Mouse (Mus musculus) CH12.LX (cell line): ENCODE results near the gene Cnr2. TPM values are rescaled to one million over a fixed set of nuclear protein-coding genes. Genes with fewer than 3 reads are reported as not detected.
A peak's percentile ranks its signal among the peaks of the same experiment; 100 is the strongest.

Experiments used
- DNase-seq: peaks from one replicate; pipeline ENCODE4 v3.0.0-alpha.2; 2013; ENCODE audit errors: extremely low read depth
- H3K27ac ChIP-seq: 2 replicates; pipeline ENCODE4 v1.5.1; 2012; ENCODE audit warnings: low read depth, mild to moderate bottlenecking, control low read depth, moderate library complexity; ENCODE audit not compliant: insufficient read depth
- H3K27me3 ChIP-seq: replicated peaks from 2 replicates; pipeline ENCODE3; 2012; ENCODE audit warnings: inconsistent platforms
- H3K36me3 ChIP-seq, 2 experiments: replicated peaks in 1 of 2; 2 replicates each; pipeline versions ENCODE3 to v1.6.1; 2012; ENCODE audit warnings: inconsistent platforms in 1 of 2, low read length in 1 of 2, mild to moderate bottlenecking in 1 of 2, mixed read lengths in 1 of 2, moderate library complexity in 1 of 2; ENCODE audit not compliant: control insufficient read depth in 1 of 2, insufficient read depth in 1 of 2
- H3K4me1 ChIP-seq, 2 experiments: 2 replicates each; pipeline ENCODE4 v1.6.1; 2012; ENCODE audit warnings: inconsistent platforms in 1 of 2, moderate library complexity in 1 of 2; ENCODE audit not compliant: insufficient read depth in 2 of 2, control insufficient read depth in 1 of 2
- H3K4me2 ChIP-seq: 2 replicates; pipeline ENCODE4 v1.6.1; 2012; ENCODE audit warnings: low read depth, mild to moderate bottlenecking, control low read depth; ENCODE audit not compliant: poor library complexity, insufficient read depth, severe bottlenecking
- H3K4me3 ChIP-seq, 3 experiments: fragments of 150-350 bp in 1 of 3; sonication (generic) in 1 of 3; replicated peaks in 1 of 3; 2 replicates each; pipeline versions ENCODE3 to v1.5.1; 2011 to 2012; ENCODE audit warnings: low read depth in 2 of 3, low read length in 2 of 3, mild to moderate bottlenecking in 2 of 3, moderate library complexity in 2 of 3, control low read depth in 1 of 3, improper control_type of control experiment in 1 of 3, inconsistent platforms in 1 of 3, mixed read lengths in 1 of 3; ENCODE audit not compliant: poor library complexity in 1 of 3
- H3K79me2 ChIP-seq: replicated peaks from 2 replicates; pipeline ENCODE4 v1.6.1; 2012; ENCODE audit warnings: mild to moderate bottlenecking, moderate library complexity; ENCODE audit not compliant: control insufficient read depth, poor library complexity, insufficient read depth, severe bottlenecking; ENCODE audit errors: extremely low read depth
- H3K9ac ChIP-seq: 2 replicates; pipeline ENCODE4 v1.6.1; 2012; ENCODE audit warnings: low read depth, mild to moderate bottlenecking, control low read depth, moderate library complexity; ENCODE audit not compliant: insufficient read depth
- H3K9me3 ChIP-seq: replicated peaks from 2 replicates; pipeline ENCODE3; 2012; ENCODE audit warnings: low read length, inconsistent platforms, mixed read lengths
- CHD1 ChIP-seq: IDR thresholded peaks from 2 replicates; pipeline ENCODE4 v1.6.1; 2012; ENCODE audit warnings: low read depth, low read length, improper control_type of control experiment, inconsistent platforms
- CHD2 ChIP-seq: IDR thresholded peaks from 2 replicates; pipeline ENCODE4 v1.6.1; 2011; ENCODE audit warnings: low read length, improper control_type of control experiment
- E2F4 ChIP-seq: IDR thresholded peaks from 2 replicates; pipeline ENCODE4 v1.6.1; 2011; ENCODE audit warnings: low read depth, low read length, improper control_type of control experiment; ENCODE audit not compliant: insufficient replicate concordance
- ELF1 ChIP-seq: IDR thresholded peaks from 2 replicates; pipeline ENCODE4 v1.6.1; 2014; ENCODE audit warnings: low read depth, mild to moderate bottlenecking, inconsistent platforms, low read length, improper control_type of control experiment
- IRF4 ChIP-seq: IDR thresholded peaks from 2 replicates; pipeline ENCODE4 v1.6.1; 2014; ENCODE audit warnings: low read depth, mild to moderate bottlenecking, inconsistent platforms, low read length, improper control_type of control experiment
- JUND ChIP-seq: conservative IDR thresholded peaks from 2 replicates; pipeline ENCODE4 v1.6.1; 2011; ENCODE audit warnings: low read depth, low read length, improper control_type of control experiment
- MAX ChIP-seq: IDR thresholded peaks from 2 replicates; pipeline ENCODE4 v1.6.1; 2011; ENCODE audit warnings: low read length, improper control_type of control experiment
- MXI1 ChIP-seq: IDR thresholded peaks from 2 replicates; pipeline ENCODE4 v1.6.1; 2011; ENCODE audit warnings: mild to moderate bottlenecking, low read depth, low read length, improper control_type of control experiment
- MYC ChIP-seq: IDR thresholded peaks from 2 replicates; pipeline ENCODE4 v1.6.1; 2011; ENCODE audit warnings: low read depth, mild to moderate bottlenecking, improper control_type of control experiment, low read length
- PAX5 ChIP-seq: IDR thresholded peaks from 2 replicates; pipeline ENCODE4 v1.6.1; 2012; ENCODE audit warnings: low read length, inconsistent platforms, mixed read lengths
- RAD21 ChIP-seq: IDR thresholded peaks from 2 replicates; pipeline ENCODE4 v1.6.1; 2011; ENCODE audit warnings: low read depth, mild to moderate bottlenecking, low read length, improper control_type of control experiment, moderate library complexity
- SIN3A ChIP-seq: IDR thresholded peaks from 2 replicates; pipeline ENCODE4 v1.6.1; 2012; ENCODE audit warnings: low read length, improper control_type of control experiment, inconsistent platforms
- TBP ChIP-seq: conservative IDR thresholded peaks from 2 replicates; pipeline ENCODE4 v1.6.1; 2011; ENCODE audit warnings: low read depth, low read length, improper control_type of control experiment
- ZMIZ1 ChIP-seq: IDR thresholded peaks from 2 replicates; pipeline ENCODE4 v1.6.1; 2012; ENCODE audit warnings: low read depth, mild to moderate bottlenecking, inconsistent platforms, low read length, improper control_type of control experiment
- ZNF384 ChIP-seq: IDR thresholded peaks from 2 replicates; pipeline ENCODE4 v1.6.1; 2012; ENCODE audit warnings: low read depth, low read length, improper control_type of control experiment, inconsistent platforms
- dilution Hi-C: fragments of 300-500 bp; cut with MboI; formaldehyde crosslinking; loops from 2 replicates; pipeline ENCODE4 v1.14.3; 2020; ENCODE audit warnings: low sequenced_read_pairs; ENCODE audit not compliant: extremely low pct_unique_long_range_greater_than_20kb, extremely low pct_ligation_motif_present
- in situ Hi-C: fragments of 300-500 bp; cut with MboI; formaldehyde crosslinking; loops from 3 replicates; pipeline ENCODE4 v1.14.3; 2019; ENCODE audit warnings: low sequenced_read_pairs, low pct_ligation_motif_present, low pct_unique_long_range_greater_than_20kb, mixed read lengths
- polyA plus RNA-seq: library from polyadenylated mRNA; unstranded; fragments of >175 nt; gene quantifications from 2 replicates; pipeline ENCODE4 v1.2.1, GENCODE M21; 2012; ENCODE audit warnings: low read depth; ENCODE audit not compliant: insufficient read length
- total RNA-seq, 2 experiments: library from RNA; depleted of rRNA; stranded (reverse); fragments of 300-350 nt in 1 of 2; fragments of >200 nt in 1 of 2; gene quantifications; 2 replicates each; pipeline ENCODE4 v1.2.3; 2012 to 2014

Cnr2 gene
- total and polyA plus RNA-seq, 3 experiments = 5.6 to 13.8 (median 10.6) TPM

GRCm38 (mm10) chr4:135856223-135857091 lies 38.7 kb upstream of the Cnr2 start:
- in situ Hi-C loops = no loop called here
- no peaks in the 10 kb centered on the region for H3K9me3 ChIP-seq
- H3K27me3 ChIP-seq = no peaks in the 10 kb centered on the region
- TF ChIP-seq MXI1 (peak; percentile 80), MAX (peak; percentile 67), TBP (no peak), CHD1 (no peak), CHD2 (peak; percentile 8; the same call in 1 of the 2 replicates), SIN3A (peak; percentile 79), PAX5 (no peak), RAD21 (no peak), ELF1 (no peak), MYC (peak; percentile 54)
- TF ChIP-seq, all 38 proteins: peak for 5
- peaks cover 6 to 25% of the 10 kb centered on the region in 2 experiments for H3K36me3 ChIP-seq
- H3K27ac ChIP-seq = peak overlapping the region; percentile 90
- H3K4me2 ChIP-seq = peak overlapping the region; percentile 59
- no peak for DNase-seq
- dilution Hi-C loops = no loop called here
- H3K4me3 ChIP-seq = peak overlapping the region; percentile 75 to 86 (median 78)
- peaks cover 47% of the 10 kb centered on the region for H3K79me2 ChIP-seq
- H3K4me1 ChIP-seq = peaks cover 3 to 39% of the 10 kb centered on the region in 2 experiments; a peak in 3 of 4 replicates
- peak overlapping the region; percentile 98 for H3K9ac ChIP-seq

GRCm38 (mm10) chr4:135857597-135858186 lies 37.5 kb upstream of the Cnr2 start:
- TF ChIP-seq ZNF384 = peak; percentile 31; the same call in 1 of the 2 replicates
- no peak for TF ChIP-seq E2F4
- peak; percentile 57; the same call in 1 of the 2 replicates for TF ChIP-seq MXI1
- Histone ChIP-seq H3K4me2 (peak overlapping the region; percentile 99), H3K27me3 (no peaks in the 10 kb centered on the region), H3K36me3 (peaks cover 13 to 38% of the 10 kb centered on the region in 2 experiments), H3K4me3 (peak overlapping the region; percentile 75 to 86 (median 78)), H3K9me3 (no peaks in the 10 kb centered on the region), H3K79me2 (peaks cover 59% of the 10 kb centered on the region), H3K27ac (no peak overlapping the region), H3K4me1 (peaks cover 3 to 39% of the 10 kb centered on the region in 2 experiments; a peak in 3 of 4 replicates), H3K9ac (peak overlapping the region; percentile 98)
- in situ Hi-C loops = no loop called here
- dilution Hi-C loops = no loop called here
- DNase-seq = no peak

- H3K27ac ChIP-seq = no peak overlapping the region
- no peak overlapping the region for H3K4me3 ChIP-seq
Measured at GRCm38 (mm10) chr4:135868996-135869395, 26.2 kb upstream of the Cnr2 start.

More at GRCm38 (mm10) chr4:135868996-135869395, 26.2 kb upstream of the Cnr2 start:
- dilution Hi-C loops = no loop called here
- H3K9me3 ChIP-seq = no peaks in the 10 kb centered on the region
- peaks cover 2 to 31% of the 10 kb centered on the region in 2 experiments; a peak in 2 of 4 replicates for H3K4me1 ChIP-seq
- in situ Hi-C loops = no loop called here
- peaks cover 13 to 34% of the 10 kb centered on the region in 2 experiments for H3K36me3 ChIP-seq
- DNase-seq = no peak
- TF ChIP-seq ZMIZ1 (0 out of 2 replicates have a peak, but pooled peaks have one; percentile 34), IRF4 (peak; percentile 59; the same call in 1 of the 2 replicates), PAX5 (no peak), JUND (no peak)
- no peaks in the 10 kb centered on the region for H3K27me3 ChIP-seq
- no peak overlapping the region for H3K4me2 ChIP-seq
- H3K79me2 ChIP-seq = peaks cover 36% of the 10 kb centered on the region
- H3K9ac ChIP-seq = no peak overlapping the region
